Mouse (Mus musculus) gastrocnemius, adult 18-20 months (tissue): ENCODE data around the gene Vrk3. TPM values are rescaled to one million over a fixed set of nuclear protein-coding genes. Genes with fewer than 3 reads are reported as not detected.
A peak's percentile ranks its signal among the peaks of the same experiment; 100 is the strongest.

Experiments
- DNase-seq: peaks from one replicate; pipeline ENCODE4 v3.0.0; 2021; ENCODE audit warnings: low spot score
- total RNA-seq, 2 experiments: library from RNA; stranded (reverse); gene quantifications; 2 replicates each; pipeline ENCODE4 v1.2.3; 2021

Vrk3 gene
- total RNA-seq, 2 experiments from 2014 or later = 19.5 to 19.8 TPM

- no peak for DNase-seq
These were observed 69.2 kb downstream of the Vrk3 start for GRCm38 (mm10) chr7:44817441-44817840.

GRCm38 (mm10) chr7:44818164-44818563 is 70.0 kb downstream of the Vrk3 start:
- no peak for DNase-seq

GRCm38 (mm10) chr7:44818751-44819235 is 70.6 kb downstream of the Vrk3 start:
- peak; percentile 77 for DNase-seq

- no peak for DNase-seq
These were observed 71.2 kb downstream of the Vrk3 start for GRCm38 (mm10) chr7:44819391-44819790.

GRCm38 (mm10) chr7:44819863-44820262 is 71.7 kb downstream of the Vrk3 start:
- no peak for DNase-seq

GRCm38 (mm10) chr7:44820525-44820924 is 72.3 kb downstream of the Vrk3 start:
- no peak for DNase-seq

- no peak for DNase-seq
These were observed 73.6 kb downstream of the Vrk3 start for GRCm38 (mm10) chr7:44821666-44822448.

GRCm38 (mm10) chr7:44823409-44823808 is 75.2 kb downstream of the Vrk3 start:
- DNase-seq = no peak

- DNase-seq = peak; percentile 87
These were observed 76.7 kb downstream of the Vrk3 start for GRCm38 (mm10) chr7:44824872-44825271.

GRCm38 (mm10) chr7:44826771-44827170 is 78.6 kb downstream of the Vrk3 start:
- DNase-seq = no peak

Other genes with a start within 250 kb of the Vrk3 start
- 1,000 to 10,000 TPM; 4,330 to 4,768 TPM for gene Mybpc2, start 223.8 kb upstream of the Vrk3 start, total RNA-seq
- gene Spib, start 216.3 kb upstream of the Vrk3 start, total RNA-seq = under 1 TPM in 1 of 2 experiments, not detected in 1; 0.14 TPM
- gene Pold1, start 199.6 kb upstream of the Vrk3 start, total RNA-seq = 1 to 10 TPM; 4.6 to 4.8 TPM
- gene Nr1h2, start 194.5 kb upstream of the Vrk3 start, total RNA-seq = 10 to 100 TPM; 42.7 to 45.2 TPM
- gene Napsa, start 176.0 kb upstream of the Vrk3 start, total RNA-seq = under 1 TPM; 0.47 to 0.91 TPM
- 1 to 10 TPM; 3.7 to 5.1 TPM for gene Kcnc3, start 157.7 kb upstream of the Vrk3 start, total RNA-seq
- 10 to 100 TPM; 43.2 to 45.2 TPM for gene Myh14, start 77.6 kb upstream of the Vrk3 start, total RNA-seq
- gene Izumo2, start 39.7 kb upstream of the Vrk3 start, total RNA-seq = not detected
- not detected for gene Zfp473, start 2.6 kb downstream of the Vrk3 start, total RNA-seq
- gene Nup62, start 67.7 kb downstream of the Vrk3 start, total RNA-seq = 10 to 100 TPM; 20.1 to 25.2 TPM
- gene Il4i1, start 68.0 kb downstream of the Vrk3 start, total RNA-seq = 1 to 10 TPM; 2.3 to 3.5 TPM
- 10 to 100 TPM; 62.4 to 99.0 TPM for gene Atf5, start 68.2 kb downstream of the Vrk3 start, total RNA-seq
- gene Akt1s1, start 100.6 kb downstream of the Vrk3 start, total RNA-seq = 100 to 1,000 TPM; 130 to 144 TPM
- 10 to 100 TPM; 46.8 to 61.0 TPM for gene Tbc1d17, start 100.7 kb downstream of the Vrk3 start, total RNA-seq
- gene Pnkp, start 108.7 kb downstream of the Vrk3 start, total RNA-seq = 10 to 100 TPM; 19.2 to 20.2 TPM
- gene Ptov1, start 121.4 kb downstream of the Vrk3 start, total RNA-seq = 100 to 1,000 TPM; 143 to 148 TPM
- 10 to 100 TPM; 60.5 to 62.8 TPM for gene Med25, start 144.3 kb downstream of the Vrk3 start, total RNA-seq
- gene Fuz, start 147.7 kb downstream of the Vrk3 start, total RNA-seq = 10 to 100 TPM; 16.6 to 17.6 TPM
- gene Ap2a1, start 181.1 kb downstream of the Vrk3 start, total RNA-seq = 10 to 100 TPM; 59.8 to 64.4 TPM
- gene Tsks, start 194.8 kb downstream of the Vrk3 start, total RNA-seq = not detected
- gene Cpt1c, start 226.4 kb downstream of the Vrk3 start, total RNA-seq = 1 to 10 TPM in 1 of 2 experiments, under 1 TPM in 1; 0.64 to 1.4 TPM
- gene Prmt1, start 238.2 kb downstream of the Vrk3 start, total RNA-seq = 100 to 1,000 TPM; 119 to 139 TPM
- gene Irf3, start 249.2 kb downstream of the Vrk3 start, total RNA-seq = 10 to 100 TPM; 15.0 to 19.1 TPM